In the genomic region with DNA sequence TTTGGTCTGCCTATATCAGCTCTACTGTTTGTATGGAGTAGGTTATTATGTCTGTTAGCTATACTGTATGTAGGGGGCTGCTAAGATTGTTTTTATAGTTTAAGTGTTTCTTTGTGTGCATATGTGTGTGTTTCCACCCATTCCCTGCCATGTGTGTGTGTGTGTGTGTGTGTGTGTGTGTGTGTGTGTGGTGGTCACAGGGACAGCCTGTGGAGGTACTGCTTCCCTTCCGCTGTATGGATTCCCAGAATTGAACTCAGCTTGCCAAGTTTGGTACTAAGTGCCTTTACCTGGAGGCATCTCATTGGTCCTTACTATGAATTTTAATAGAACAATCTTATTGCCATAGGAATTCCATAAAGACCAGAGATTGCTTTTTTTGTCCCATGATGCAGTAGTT, we compare ENCODE assay signal across 13 mouse cellular contexts.
"Had no signal": no experiment of that assay in that cellular context is flagged by ENCODE, and none has a peak within 500 bp of the region (broad histone marks: within the 10 kb centered on the region; RNA-seq: fewer than 3 reads in every experiment).

No protein-coding gene starts in this region.

- H3K4me2 ChIP-seq: limb, embryonic 13.5 days; liver, embryonic 13.5 days; midbrain, embryonic 11.5 days had no signal

- H3K4me3 ChIP-seq: left cerebral cortex, adult 2 months; limb, embryonic 13.5 days; liver, embryonic 13.5 days had no signal

- H3K27ac ChIP-seq: liver, embryonic 13.5 days had no signal

- H3K36me3 ChIP-seq: limb, embryonic 13.5 days; liver, embryonic 13.5 days had no signal

- DNase-seq: kidney, adult 9 months; kidney, postnatal 14 days; layer of hippocampus, adult 9-11 months; liver, embryonic 13.5 days; lung, adult 2 months; lung, postnatal 14 days; lung, postnatal 4 days; midbrain, embryonic 14.5 days; thymus, adult 18-20 months; thymus, postnatal 36 days had no signal

- H3K4me1 ChIP-seq: liver, embryonic 13.5 days had no signal

- H3K9me3 ChIP-seq: limb, embryonic 13.5 days; liver, embryonic 13.5 days had no signal

- H3K27me3 ChIP-seq: limb, embryonic 13.5 days; liver, embryonic 13.5 days had no signal

- H3K9ac ChIP-seq: limb, embryonic 13.5 days; liver, embryonic 13.5 days had no signal
